Mouse (Mus musculus) thymus, adult 2 months (tissue): Measurements from ENCODE around the gene Thap7.

Source experiments
- CTCF ChIP-seq: fragments of 200-500 bp; IDR thresholded peaks from 2 replicates; pipeline ENCODE4 v1.5.1; 2012; ENCODE audit warnings: mild to moderate bottlenecking, control low read depth, low read length, moderate library complexity, borderline replicate concordance; ENCODE audit not compliant: control insufficient read depth, poor library complexity, insufficient read depth; ENCODE audit errors: extremely low read depth
- POLR2A ChIP-seq: fragments of 200-500 bp; IDR thresholded peaks from 2 replicates; pipeline ENCODE4 v1.6.1; 2012; ENCODE audit warnings: mild to moderate bottlenecking, low read length, control low read depth, moderate library complexity; ENCODE audit not compliant: control insufficient read depth, poor library complexity, insufficient read depth; ENCODE audit errors: extremely low read depth

- TF ChIP-seq POLR2A (no peak), CTCF (no peak)
These were observed 21.7 kb downstream of the Thap7 start for GRCm38 (mm10) chr16:17509240-17509597.
